11 mouse cellular contexts compared by ENCODE assay signal in the genomic region with DNA sequence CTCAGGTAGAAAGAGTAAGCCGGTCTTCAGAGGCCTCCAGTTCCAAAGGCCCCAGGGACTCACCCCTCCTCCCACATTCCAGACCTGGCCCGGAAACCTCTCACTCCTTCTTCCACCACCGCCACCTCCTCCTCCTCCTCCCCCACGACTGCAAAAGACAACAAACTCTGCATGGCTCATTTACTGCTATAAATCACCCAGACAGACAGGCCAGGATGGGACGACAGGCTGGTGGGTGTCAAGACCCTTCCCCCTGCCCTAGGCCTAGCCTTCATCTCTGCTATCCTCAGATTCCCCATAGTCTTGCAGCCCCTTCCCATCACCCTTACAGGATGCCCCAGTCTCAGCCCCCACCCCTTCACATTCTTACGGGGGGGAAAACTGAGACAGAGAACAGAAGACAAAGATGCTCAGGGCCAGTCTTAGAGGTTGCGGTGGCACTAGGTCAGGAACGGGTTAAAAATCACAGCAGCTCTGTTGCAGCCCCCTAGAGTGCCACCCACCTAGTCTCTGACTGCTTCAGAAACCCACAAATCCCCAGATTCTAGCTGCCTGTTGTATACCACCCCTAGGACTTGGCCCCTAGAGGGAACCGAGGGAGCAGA. TPM values are rescaled to one million over a fixed set of nuclear protein-coding genes. Genes with fewer than 3 reads are reported as not detected.
DNase-seq lines count a peak whose midpoint lies in the region; ATAC-seq lines count a peak whose summit lies in the region.
"Had no signal": no experiment of that assay in that cellular context is flagged by ENCODE, and none has a peak within 500 bp of the region (broad histone marks: within the 10 kb centered on the region; RNA-seq: fewer than 3 reads in every experiment).

No protein-coding gene starts in this region.

- peak overlapping the region; percentile 81 for H3K27ac ChIP-seq in heart, embryonic 10.5 days
- H3K27ac ChIP-seq in embryonic facial prominence, embryonic 11.5 days (replicated peaks; ENCODE audit: low read depth, low read length): peak overlapping the region; percentile 70
- H3K27ac ChIP-seq in intestine, embryonic 16.5 days (ENCODE audit: low read length): peak overlapping the region; percentile 65
- H3K27ac ChIP-seq in midbrain, embryonic 13.5 days: 0 out of 2 replicates have a peak overlapping the region, but pooled peaks have one; percentile 54

- no peak for ATAC-seq in embryonic facial prominence, embryonic 11.5 days (replicated peaks; ENCODE audit: insufficient number of reproducible peaks, low FRiP score, low TSS enrichment, low read depth)
- ATAC-seq in intestine, embryonic 16.5 days: no peak; the same call in 1 of the 2 replicates
- no peak for ATAC-seq in midbrain, embryonic 13.5 days

- 0 out of 2 replicates have a peak, but pooled peaks cover 3% of the 10 kb centered on the region for H3K27me3 ChIP-seq in heart, embryonic 10.5 days (ENCODE audit: insufficient read depth, poor library complexity, severe bottlenecking)
- no peaks in the 10 kb centered on the region for H3K27me3 ChIP-seq in embryonic facial prominence, embryonic 11.5 days (ENCODE audit: control insufficient read depth, insufficient read depth, low read length)
- no peaks in the 10 kb centered on the region for H3K27me3 ChIP-seq in intestine, embryonic 16.5 days (replicated peaks; ENCODE audit: control insufficient read depth, insufficient read depth, low read length)
- H3K27me3 ChIP-seq in midbrain, embryonic 13.5 days: no peaks in the 10 kb centered on the region

- H3K9ac ChIP-seq in embryonic facial prominence, embryonic 11.5 days (replicated peaks; ENCODE audit: low read length): peak overlapping the region; percentile 7; the same call in 1 of the 2 replicates
- 0 out of 2 replicates have a peak overlapping the region, but pooled peaks have one; percentile 4 for H3K9ac ChIP-seq in intestine, embryonic 16.5 days (ENCODE audit: low read depth, low read length)
- H3K9ac ChIP-seq in midbrain, embryonic 13.5 days (replicated peaks): peak overlapping the region; percentile 52; the same call in 1 of the 2 replicates

- peaks cover 13% of the 10 kb centered on the region for H3K36me3 ChIP-seq in heart, embryonic 10.5 days
- H3K36me3 ChIP-seq in embryonic facial prominence, embryonic 11.5 days (replicated peaks; ENCODE audit: control insufficient read depth, insufficient read depth, low read depth, low read length): no peaks in the 10 kb centered on the region; the same call in 1 of the 2 replicates
- no peaks in the 10 kb centered on the region for H3K36me3 ChIP-seq in intestine, embryonic 16.5 days (ENCODE audit: control insufficient read depth, insufficient read depth, low read length)
- H3K36me3 ChIP-seq in midbrain, embryonic 13.5 days: peaks cover 40% of the 10 kb centered on the region

- H3K9me3 ChIP-seq in heart, embryonic 10.5 days: no peaks in the 10 kb centered on the region
- H3K9me3 ChIP-seq in embryonic facial prominence, embryonic 11.5 days (replicated peaks; ENCODE audit: control insufficient read depth, low read length): no peaks in the 10 kb centered on the region
- no peaks in the 10 kb centered on the region for H3K9me3 ChIP-seq in intestine, embryonic 16.5 days (ENCODE audit: control insufficient read depth, low read length)
- no peaks in the 10 kb centered on the region for H3K9me3 ChIP-seq in midbrain, embryonic 13.5 days

- H3K4me3 ChIP-seq in heart, embryonic 10.5 days: 0 out of 2 replicates have a peak overlapping the region, but pooled peaks have one; percentile 22
- H3K4me3 ChIP-seq in embryonic facial prominence, embryonic 11.5 days (ENCODE audit: low read depth, low read length): no peak overlapping the region
- no peak overlapping the region for H3K4me3 ChIP-seq in intestine, embryonic 16.5 days (ENCODE audit: low read length)
- 0 out of 2 replicates have a peak overlapping the region, but pooled peaks have one; percentile 7 for H3K4me3 ChIP-seq in midbrain, embryonic 13.5 days (replicated peaks)

- intact Hi-C loops in heart, postnatal 36 days (cut with DNase I): no loop called here

- H3K4me1 ChIP-seq in heart, embryonic 10.5 days: peaks cover 98% of the 10 kb centered on the region
- peaks cover 44% of the 10 kb centered on the region for H3K4me1 ChIP-seq in embryonic facial prominence, embryonic 11.5 days (ENCODE audit: control insufficient read depth, insufficient read depth, low read length)
- H3K4me1 ChIP-seq in intestine, embryonic 16.5 days (ENCODE audit: control insufficient read depth, insufficient read depth, low read length): peaks cover 78% of the 10 kb centered on the region
- H3K4me1 ChIP-seq in midbrain, embryonic 13.5 days (replicated peaks): peaks cover 98% of the 10 kb centered on the region

- 12% methylated on average over 9 of the region's 9 CpGs for WGBS in heart, embryonic 10.5 days
- whole genome bisulfite sequencing in embryonic facial prominence, embryonic 11.5 days: 1% methylated on average over 9 of the region's 9 CpGs
- WGBS in intestine, embryonic 16.5 days: 18% methylated on average over 9 of the region's 9 CpGs
- WGBS in midbrain, embryonic 13.5 days: 7% methylated on average over 9 of the region's 9 CpGs

- H3K4me2 ChIP-seq in embryonic facial prominence, embryonic 11.5 days (ENCODE audit: low read depth, low read length): peak overlapping the region; percentile 30
- H3K4me2 ChIP-seq in intestine, embryonic 16.5 days (ENCODE audit: low read depth, low read length): peak overlapping the region; percentile 30; the same call in 1 of the 2 replicates
- peak overlapping the region; percentile 40 for H3K4me2 ChIP-seq in midbrain, embryonic 13.5 days (replicated peaks)

- DNase-seq in heart, embryonic 10.5 days (ENCODE audit: low spot score): no peak
- no peak for DNase-seq in heart, postnatal 36 days
- peak; percentile 62 for DNase-seq in embryonic facial prominence, embryonic 11.5 days (ENCODE audit: low spot score)
- DNase-seq in frontal cortex, postnatal 14 days (ENCODE audit: low spot score in 2 of 2): no peak
- DNase-seq in thymus, postnatal 25 days: no peak
- no peak for DNase-seq in left cerebral cortex, adult 9 months (ENCODE audit: low spot score in 2 of 2)
- DNase-seq: B cell, adult 2 months had no signal

RNA-seq across cellular contexts. Expression of a gene that starts 10.8 kb away (rescaled TPM):
- polyA plus RNA-seq in heart, embryonic 10.5 days (2016; fragmentation: Nextera tagmentation; extraction: Ambion mirVana): 4.7 and 13.2 TPM in 2 replicates
- 10 to 100 TPM; 16.0 to 16.9 TPM for total RNA-seq in heart, postnatal 36 days (2021)
- polyA plus RNA-seq in embryonic facial prominence, embryonic 11.5 days (2014; fragmentation: Nextera tagmentation; extraction: Ambion mirVana): 17.6 and 17.7 TPM in 2 replicates
- polyA plus RNA-seq in intestine, embryonic 16.5 days (2015; fragmentation: Nextera tagmentation; extraction: Ambion mirVana): 5.7 and 8.3 TPM in 2 replicates
- polyA plus RNA-seq in midbrain, embryonic 13.5 days (2015; fragmentation: Nextera tagmentation; extraction: Ambion mirVana): 18.9 and 24.6 TPM in 2 replicates
- total RNA-seq: megakaryocyte, adult 5-6 weeks had no signal

RNA-seq across cellular contexts. Expression of a gene that starts 20.0 kb away (rescaled TPM):
- 1.2 and 3.2 TPM in 2 replicates for polyA plus RNA-seq in heart, embryonic 10.5 days (2016; fragmentation: Nextera tagmentation; extraction: Ambion mirVana)
- total RNA-seq in heart, postnatal 36 days (2021): not detected
- polyA plus RNA-seq in embryonic facial prominence, embryonic 11.5 days (2014; fragmentation: Nextera tagmentation; extraction: Ambion mirVana): 1.4 TPM in 1 of 2 replicates, not detected in the other
- 0.98 and 1.6 TPM in 2 replicates for polyA plus RNA-seq in intestine, embryonic 16.5 days (2015; fragmentation: Nextera tagmentation; extraction: Ambion mirVana)
- 2.4 and 2.7 TPM in 2 replicates for polyA plus RNA-seq in midbrain, embryonic 13.5 days (2015; fragmentation: Nextera tagmentation; extraction: Ambion mirVana)
- total RNA-seq: gastrocnemius, adult 18-20 months; megakaryocyte, adult 5-6 weeks had no signal

RNA-seq across cellular contexts. Expression of a gene that starts 30.1 kb away (rescaled TPM):
- 4.2 and 4.5 TPM in 2 replicates for polyA plus RNA-seq in heart, embryonic 10.5 days (2016; fragmentation: Nextera tagmentation; extraction: Ambion mirVana)
- 10 to 100 TPM; 66.0 to 80.3 TPM for total RNA-seq in heart, postnatal 36 days (2021)
- 7.0 and 7.6 TPM in 2 replicates for polyA plus RNA-seq in embryonic facial prominence, embryonic 11.5 days (2014; fragmentation: Nextera tagmentation; extraction: Ambion mirVana)
- 10.1 TPM in 2 replicates for polyA plus RNA-seq in intestine, embryonic 16.5 days (2015; fragmentation: Nextera tagmentation; extraction: Ambion mirVana)
- 18.7 and 22.0 TPM in 2 replicates for polyA plus RNA-seq in midbrain, embryonic 13.5 days (2015; fragmentation: Nextera tagmentation; extraction: Ambion mirVana)
- total RNA-seq: megakaryocyte, adult 5-6 weeks had no signal

Comparison
In these comparisons a context has a peak if more than half of its experiments do, and no peak if none do; other contexts are left out.
1. H3K4me3 ChIP-seq: peak in heart, embryonic 10.5 days (single experiment) and midbrain, embryonic 13.5 days (single experiment); none in embryonic facial prominence, embryonic 11.5 days (single experiment) and intestine, embryonic 16.5 days (single experiment).
2. Peak in every context shown above with its lines, with median percentiles within 50 percentile points of each other: H3K27ac ChIP-seq, H3K4me2 ChIP-seq and H3K9ac ChIP-seq.